Mouse (Mus musculus): ENCODE results near the gene Cd300a.
A peak's percentile ranks its signal among the peaks of the same experiment; 100 is the strongest.

Cd300a gene

GRCm38 (mm10) chr11:114889991-114890518 lies at the start of gene Cd300a:
Gene Cd300a, plus strand, starts transcription at chr11:114890041.
- no peak for DNase-seq (ENCODE audit: low spot score in 2 of 2)

- no peak for DNase-seq (ENCODE audit: low spot score in 2 of 2)
These were observed 45.9 kb upstream of the Cd300a start for GRCm38 (mm10) chr11:114843818-114844463.

GRCm38 (mm10) chr11:114844464-114845220 lies 45.2 kb upstream of the Cd300a start:
- no peak for DNase-seq (ENCODE audit: low spot score in 2 of 2)

GRCm38 (mm10) chr11:114846336-114846735 lies 43.5 kb upstream of the Cd300a start:
- DNase-seq (ENCODE audit: low spot score in 2 of 2), result no peak

GRCm38 (mm10) chr11:114847008-114847407 lies 42.8 kb upstream of the Cd300a start:
- no peak for DNase-seq (ENCODE audit: low spot score in 2 of 2)

- no peak for DNase-seq (ENCODE audit: low spot score in 2 of 2)
These were observed 40.3 kb upstream of the Cd300a start for GRCm38 (mm10) chr11:114849572-114849971.

GRCm38 (mm10) chr11:114850066-114850451 lies 39.8 kb upstream of the Cd300a start:
- no peak for DNase-seq (ENCODE audit: low spot score in 2 of 2)

- DNase-seq (ENCODE audit: low spot score in 2 of 2), result peak in 1 of 2 experiments; percentile 27
These were observed 39.2 kb upstream of the Cd300a start, which contains the start of gene Gprc5c for GRCm38 (mm10) chr11:114850452-114851268. Gene Gprc5c, plus strand, starts transcription at chr11:114851152.

GRCm38 (mm10) chr11:114851269-114851607 lies 38.6 kb upstream of the Cd300a start:
- DNase-seq (ENCODE audit: low spot score in 2 of 2), result peak in 1 of 2 experiments; percentile 54

GRCm38 (mm10) chr11:114851608-114852310 lies 38.1 kb upstream of the Cd300a start:
- peak in 1 of 2 experiments; percentile 55 for DNase-seq (ENCODE audit: low spot score in 2 of 2)

GRCm38 (mm10) chr11:114852311-114853173 lies 37.3 kb upstream of the Cd300a start:
- DNase-seq (ENCODE audit: low spot score in 2 of 2), result no peak

- no peak for DNase-seq (ENCODE audit: low spot score in 2 of 2)
These were observed 36.5 kb upstream of the Cd300a start for GRCm38 (mm10) chr11:114853174-114853838.

- no peak for DNase-seq (ENCODE audit: low spot score in 2 of 2)
These were observed 35.3 kb upstream of the Cd300a start for GRCm38 (mm10) chr11:114854581-114854980.

- no peak for DNase-seq (ENCODE audit: low spot score in 2 of 2)
These were observed 33.7 kb upstream of the Cd300a start for GRCm38 (mm10) chr11:114856125-114856524.

- no peak for DNase-seq (ENCODE audit: low spot score in 2 of 2)
These were observed 31.2 kb upstream of the Cd300a start for GRCm38 (mm10) chr11:114858641-114859040.

GRCm38 (mm10) chr11:114861057-114861456 lies 28.8 kb upstream of the Cd300a start:
- DNase-seq (ENCODE audit: low spot score in 2 of 2), result no peak

- no peak for DNase-seq (ENCODE audit: low spot score in 2 of 2)
These were observed 27.2 kb upstream of the Cd300a start for GRCm38 (mm10) chr11:114862687-114863086.

- no peak for DNase-seq (ENCODE audit: low spot score in 2 of 2)
These were observed 25.9 kb upstream of the Cd300a start for GRCm38 (mm10) chr11:114863918-114864420.

GRCm38 (mm10) chr11:114865999-114866398 lies 23.8 kb upstream of the Cd300a start:
- DNase-seq (ENCODE audit: low spot score in 2 of 2), result no peak

Data from cerebellum, postnatal 4 days (tissue).